Mouse (Mus musculus) cortical plate, adult 2 months (tissue): ENCODE measurements around the gene Isl2. TPM values are rescaled to one million over a fixed set of nuclear protein-coding genes. Genes with fewer than 3 reads are reported as not detected.

ENCODE experiments used
- H3K27ac ChIP-seq: fragments of 200-500 bp; 2 replicates; pipeline ENCODE4 v1.5.1; 2012; ENCODE audit warnings: low read length, control low read depth, inconsistent platforms; ENCODE audit not compliant: insufficient read depth
- H3K4me1 ChIP-seq: fragments of 200-500 bp; 2 replicates; pipeline ENCODE4 v1.6.1; 2011; ENCODE audit warnings: low read length; ENCODE audit not compliant: control insufficient read depth, insufficient read depth
- H3K4me3 ChIP-seq: fragments of 200-500 bp; 2 replicates; pipeline ENCODE4 v1.5.1; 2011; ENCODE audit warnings: mild to moderate bottlenecking, low read length, control low read depth; ENCODE audit not compliant: insufficient read depth
- CTCF ChIP-seq: fragments of 200-500 bp; IDR thresholded peaks from 2 replicates; pipeline ENCODE4 v1.5.1; 2011; ENCODE audit warnings: mild to moderate bottlenecking, control low read depth, low read length; ENCODE audit not compliant: insufficient read depth; ENCODE audit errors: extremely low read depth
- POLR2A ChIP-seq: fragments of 200-500 bp; IDR thresholded peaks from 2 replicates; pipeline ENCODE4 v1.6.1; 2011; ENCODE audit warnings: mild to moderate bottlenecking, low read length, control low read depth; ENCODE audit not compliant: insufficient read depth; ENCODE audit errors: extremely low read depth
- polyA plus RNA-seq: library from polyadenylated mRNA; depleted of rRNA; stranded (reverse); fragments of >200 nt; gene quantifications from 2 replicates; pipeline ENCODE4 v1.2.3, GENCODE M21; 2012

Isl2 gene
- polyA plus RNA-seq, 1 experiment: not detected

GRCm38 (mm10) chr9:55539661-55540390 lies 1.4 kb downstream of the Isl2 start:
- H3K4me1 ChIP-seq: no peaks in the 10 kb centered on the region
- TF ChIP-seq POLR2A (no peak), CTCF (no peak)
- H3K27ac ChIP-seq: no peak overlapping the region
- H3K4me3 ChIP-seq: no peak overlapping the region

GRCm38 (mm10) chr9:55540391-55540770 lies 1.9 kb downstream of the Isl2 start:
- no peak overlapping the region for H3K4me3 ChIP-seq
- H3K27ac ChIP-seq: no peak overlapping the region
- no peak for TF ChIP-seq CTCF
- TF ChIP-seq POLR2A: no peak
- no peaks in the 10 kb centered on the region for H3K4me1 ChIP-seq

GRCm38 (mm10) chr9:55540888-55541287 lies 2.4 kb downstream of the Isl2 start:
- no peak overlapping the region for H3K4me3 ChIP-seq
- TF ChIP-seq POLR2A: no peak
- no peak for TF ChIP-seq CTCF
- H3K4me1 ChIP-seq: no peaks in the 10 kb centered on the region
- H3K27ac ChIP-seq: no peak overlapping the region

GRCm38 (mm10) chr9:55541681-55542365 lies 3.4 kb downstream of the Isl2 start:
- TF ChIP-seq POLR2A (no peak), CTCF (no peak)
- no peaks in the 10 kb centered on the region for H3K4me1 ChIP-seq
- no peak overlapping the region for H3K27ac ChIP-seq
- no peak overlapping the region for H3K4me3 ChIP-seq

- TF ChIP-seq CTCF (no peak), POLR2A (no peak)
- Histone ChIP-seq H3K4me1 (no peaks in the 10 kb centered on the region), H3K4me3 (no peak overlapping the region), H3K27ac (no peak overlapping the region)
Measured at GRCm38 (mm10) chr9:55542366-55543325, 4.2 kb downstream of the Isl2 start.

- Histone ChIP-seq H3K4me3 (no peak overlapping the region), H3K4me1 (no peaks in the 10 kb centered on the region), H3K27ac (no peak overlapping the region)
- TF ChIP-seq POLR2A: no peak
- TF ChIP-seq CTCF: no peak
Measured at GRCm38 (mm10) chr9:55543336-55543702, 4.8 kb downstream of the Isl2 start.

GRCm38 (mm10) chr9:55543703-55544401 lies 5.4 kb downstream of the Isl2 start:
- Histone ChIP-seq H3K4me3 (no peak overlapping the region), H3K4me1 (no peaks in the 10 kb centered on the region), H3K27ac (no peak overlapping the region)
- no peak for TF ChIP-seq POLR2A
- TF ChIP-seq CTCF: no peak

- no peak overlapping the region for H3K4me3 ChIP-seq
- H3K27ac ChIP-seq: no peak overlapping the region
- no peaks in the 10 kb centered on the region for H3K4me1 ChIP-seq
- no peak for TF ChIP-seq POLR2A
- TF ChIP-seq CTCF: no peak
Measured at GRCm38 (mm10) chr9:55544861-55545555, 6.5 kb downstream of the Isl2 start.

GRCm38 (mm10) chr9:55545556-55546175 lies 7.2 kb downstream of the Isl2 start:
- TF ChIP-seq POLR2A (no peak), CTCF (no peak)
- Histone ChIP-seq H3K27ac (no peak overlapping the region), H3K4me3 (no peak overlapping the region), H3K4me1 (no peaks in the 10 kb centered on the region)
